Mouse (Mus musculus) liver, embryonic 14.5 days (tissue): Measurements from ENCODE around the gene Wdr35.

Experiments used
- CTCF ChIP-seq: IDR thresholded peaks from 2 replicates; pipeline ENCODE4 v1.5.1; 2016; ENCODE audit warnings: antibody characterized with exemption, low read depth, control low read depth
- EP300 ChIP-seq: IDR thresholded peaks from 2 replicates; pipeline ENCODE4 v1.6.1; 2016; ENCODE audit warnings: antibody characterized with exemption, low read depth

- TF ChIP-seq CTCF (peak; percentile 28; the same call in 1 of the 2 replicates), EP300 (no peak)
Observed at GRCm38 (mm10) chr12:9023031-9023430, 49.3 kb downstream of the Wdr35 start.
